Mouse (Mus musculus): ENCODE data around the gene Asphd2.

Gene Asphd2

GRCm38 (mm10) chr5:112389352-112389751, 5.3 kb downstream of the Asphd2 start:
- DNase-seq = peak in 1 of 2 experiments; percentile 42

GRCm38 (mm10) chr5:112385973-112386372, 8.7 kb downstream of the Asphd2 start:
- peak in 1 of 2 experiments; percentile 2 for DNase-seq

DNA sequence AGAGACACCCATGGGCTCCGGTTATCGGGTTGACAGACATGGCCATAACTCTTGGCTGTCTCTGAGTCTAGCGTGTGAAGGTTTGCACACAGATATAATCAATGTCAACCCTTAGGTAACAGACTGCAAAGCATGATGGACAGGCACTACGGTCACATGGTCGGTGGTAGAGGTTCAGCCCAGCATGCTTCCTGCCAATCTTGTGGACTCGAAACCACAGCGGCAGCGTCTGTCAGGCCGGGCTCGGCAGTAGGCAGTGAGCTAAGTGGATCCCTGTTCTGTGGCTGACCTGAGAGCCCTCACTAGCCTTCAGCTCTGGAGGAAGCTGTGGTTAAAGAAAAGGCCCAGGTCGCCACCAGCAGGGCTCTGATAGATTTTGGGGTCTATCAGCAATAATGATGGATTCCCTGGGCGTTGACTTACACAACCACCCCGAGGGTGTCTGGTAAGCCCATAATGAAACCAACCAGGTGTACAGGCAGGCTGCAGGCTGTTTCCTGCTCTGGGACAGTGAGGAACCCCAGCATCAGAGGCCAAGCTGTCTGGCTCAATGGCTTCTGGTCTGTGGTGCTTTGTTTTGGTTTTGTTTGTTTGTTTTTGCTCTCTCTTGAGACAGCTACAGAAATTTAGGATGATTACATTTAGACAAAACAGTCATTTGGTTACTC, 9.7 kb downstream of the Asphd2 start:
- no peak for DNase-seq

- DNase-seq = peak in 1 of 2 experiments; percentile 60
Observed at GRCm38 (mm10) chr5:112382641-112383330, 11.9 kb downstream of the Asphd2 start.

GRCm38 (mm10) chr5:112382042-112382441, 12.6 kb downstream of the Asphd2 start:
- DNase-seq = no peak

DNA sequence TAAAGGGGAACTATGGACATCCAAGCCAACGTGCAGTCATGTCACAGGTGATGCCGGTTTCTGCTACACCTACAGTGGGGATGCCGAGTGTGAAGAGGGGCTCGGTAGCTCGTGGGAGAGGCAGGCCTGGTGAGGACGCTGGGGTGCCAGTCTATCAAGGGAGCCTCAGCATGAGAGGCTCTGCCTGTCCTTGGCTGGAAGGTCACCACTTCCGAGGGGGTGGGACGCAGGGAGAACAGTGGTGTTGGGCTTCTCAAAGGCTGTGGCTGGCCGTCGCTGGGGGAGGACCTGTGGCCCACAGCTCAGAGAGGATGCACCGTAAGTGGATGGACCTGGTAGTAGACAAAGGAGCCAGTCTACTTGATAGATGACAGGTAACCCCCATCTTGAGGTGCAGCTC, 13.5 kb downstream of the Asphd2 start:
- DNase-seq = no peak

DNA sequence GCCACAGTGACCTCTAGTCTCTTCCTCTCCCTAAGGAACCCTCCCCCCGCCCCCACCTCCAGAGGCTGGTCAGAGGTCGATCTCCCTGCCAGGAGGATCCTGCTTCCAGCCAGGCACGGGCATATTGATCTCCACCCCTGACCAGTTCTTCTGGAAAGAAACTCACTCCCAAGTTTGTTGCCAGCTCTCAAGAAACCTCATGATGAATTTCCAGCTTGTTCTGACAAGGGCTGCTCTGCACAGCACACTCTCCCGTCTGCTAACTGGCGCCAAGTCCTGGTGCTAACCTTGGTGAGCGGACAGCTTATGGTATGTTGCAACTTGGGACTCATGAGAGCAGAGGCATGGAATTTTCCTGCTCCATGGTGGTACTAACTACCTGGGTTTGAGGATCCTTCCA, 15.9 kb downstream of the Asphd2 start:
- DNase-seq = no peak

GRCm38 (mm10) chr5:112377380-112377779, 17.3 kb downstream of the Asphd2 start:
- no peak for DNase-seq

DNA sequence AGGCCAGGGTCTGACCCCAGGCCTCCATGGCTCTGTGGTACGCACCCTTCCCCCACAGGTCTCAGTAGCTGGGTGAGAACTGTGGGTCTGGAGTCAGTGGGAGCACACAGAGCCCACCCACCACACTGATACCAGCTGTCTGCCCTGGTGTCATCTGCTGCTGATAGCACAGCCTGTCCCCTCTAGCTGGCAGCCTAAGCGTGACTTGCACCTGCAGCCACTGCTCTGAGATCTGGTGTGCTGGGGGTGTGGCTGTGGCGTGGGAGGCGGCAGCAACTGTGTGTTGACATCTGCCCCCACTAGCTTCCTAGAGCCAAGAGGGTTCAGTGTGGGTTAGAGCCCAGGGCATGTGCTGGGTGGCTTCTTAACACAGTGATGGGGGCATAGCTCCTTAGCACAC, 18.6 kb downstream of the Asphd2 start:
- no peak for DNase-seq

- peak; percentile 89 to 91 for DNase-seq
Observed at GRCm38 (mm10) chr5:112371933-112372332, 22.7 kb downstream of the Asphd2 start.

DNA sequence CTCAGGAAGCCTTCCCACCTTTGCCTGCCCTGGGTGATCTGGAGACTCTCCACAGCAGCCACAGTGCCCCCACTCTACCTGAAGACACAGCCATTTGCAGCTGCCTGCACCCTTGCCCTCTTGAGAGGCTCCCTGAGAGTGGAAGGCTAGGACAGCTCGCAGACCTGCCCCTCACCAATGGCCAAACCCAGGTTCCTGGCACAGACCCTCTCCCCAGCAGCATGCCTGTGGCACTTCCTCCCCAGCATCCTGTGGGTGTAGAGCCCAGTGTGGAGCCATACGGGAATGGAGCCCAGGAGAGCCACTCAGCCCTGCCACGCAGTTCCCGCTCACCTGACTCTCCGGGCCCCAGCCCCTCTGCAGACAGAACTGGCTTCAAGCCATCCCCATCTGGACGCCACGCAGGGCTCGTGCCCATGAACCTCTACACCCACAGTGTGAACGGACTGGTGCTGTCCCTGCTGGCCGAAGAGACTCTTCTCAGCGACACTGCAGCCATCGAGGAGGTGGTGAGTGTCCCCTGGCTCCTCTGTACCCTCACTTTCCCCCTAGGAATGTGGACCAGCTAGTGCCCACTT, 24.3 kb downstream of the Asphd2 start:
- peak in 1 of 2 experiments; percentile 65 for DNase-seq

DNA sequence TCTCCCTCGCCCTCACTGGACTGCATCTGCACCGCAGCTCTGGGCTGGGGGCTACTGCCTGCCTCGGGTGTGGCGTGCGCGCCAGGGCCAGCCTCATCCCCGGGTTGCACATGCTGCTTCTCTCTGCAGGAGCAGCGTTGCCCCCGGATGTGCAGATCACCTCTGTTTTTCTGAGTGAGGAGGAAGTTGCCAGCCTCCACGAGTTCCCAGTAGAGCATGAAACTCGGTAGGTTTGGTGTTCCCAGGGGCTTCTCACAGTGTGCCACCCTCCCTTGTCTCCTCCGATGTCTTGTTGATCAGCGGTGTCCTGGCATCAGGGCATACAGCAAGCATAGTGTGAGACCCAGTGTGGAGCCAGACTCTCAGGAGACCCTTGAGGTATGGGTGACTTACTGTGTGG, 25.3 kb downstream of the Asphd2 start:
- no peak for DNase-seq

- DNase-seq = peak; percentile 92 to 95
Observed at GRCm38 (mm10) chr5:112368666-112369065, 26.0 kb downstream of the Asphd2 start.

DNA sequence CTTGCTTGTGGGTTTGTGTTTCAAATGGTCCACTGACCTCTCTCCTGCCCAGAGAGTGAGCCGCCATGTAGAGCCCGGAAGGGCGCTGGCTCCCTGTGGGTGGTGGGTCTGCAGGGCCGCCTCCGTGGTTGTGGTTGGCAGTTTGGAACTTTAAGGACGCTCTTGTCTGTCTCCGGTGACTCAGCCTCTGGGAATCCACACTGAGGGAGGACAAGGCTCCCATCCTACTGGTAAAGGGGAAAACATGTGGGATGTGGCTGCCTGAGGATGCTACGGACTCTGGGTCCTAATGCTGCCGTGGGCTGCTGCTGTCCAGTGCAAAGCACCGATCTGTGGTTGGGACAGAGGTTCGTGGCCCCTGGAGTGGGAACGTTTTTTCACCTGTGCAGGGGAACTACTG, 26.7 kb downstream of the Asphd2 start:
- no peak for DNase-seq

DNA sequence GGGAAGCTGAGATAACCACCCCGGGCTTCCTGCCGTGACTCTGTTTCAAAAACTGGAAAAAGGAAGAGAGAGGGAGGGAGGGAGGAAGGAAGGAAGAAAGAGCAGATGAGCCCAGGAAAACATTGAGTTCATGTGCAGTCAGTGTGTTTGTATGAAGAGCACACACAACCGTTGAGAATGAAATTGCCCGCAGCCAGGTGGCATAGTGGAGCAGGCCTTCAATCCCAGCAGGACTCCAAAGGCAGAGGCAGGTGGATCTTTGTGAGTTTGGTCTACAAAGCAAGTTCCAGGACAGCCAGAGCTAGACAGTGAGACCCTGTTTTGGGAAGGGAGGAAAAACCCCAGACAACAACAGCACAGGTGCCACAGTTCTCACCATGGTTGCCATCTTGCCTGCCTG, 27.3 kb downstream of the Asphd2 start:
- no peak for DNase-seq

DNA sequence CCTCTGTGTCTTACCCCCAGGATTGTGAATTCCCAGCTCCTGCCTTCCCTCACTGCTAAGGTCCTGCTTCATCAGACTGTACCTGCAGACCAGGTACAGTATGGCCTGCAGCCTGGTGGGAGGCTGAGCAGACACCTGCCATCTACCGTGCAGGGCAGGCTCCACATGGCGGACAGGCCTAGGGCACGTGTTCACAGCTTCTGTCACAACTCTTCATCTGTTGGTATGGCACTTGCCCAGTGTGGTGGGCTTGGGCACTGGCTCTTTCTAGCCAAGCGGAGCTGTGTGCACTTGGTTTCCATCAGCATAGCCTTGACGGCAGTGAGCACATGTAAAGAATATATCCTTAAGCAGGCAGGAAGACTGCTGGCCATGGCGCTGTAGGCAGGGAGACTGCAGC, 27.8 kb downstream of the Asphd2 start:
- DNase-seq = peak in 1 of 2 experiments; percentile 69

DNA sequence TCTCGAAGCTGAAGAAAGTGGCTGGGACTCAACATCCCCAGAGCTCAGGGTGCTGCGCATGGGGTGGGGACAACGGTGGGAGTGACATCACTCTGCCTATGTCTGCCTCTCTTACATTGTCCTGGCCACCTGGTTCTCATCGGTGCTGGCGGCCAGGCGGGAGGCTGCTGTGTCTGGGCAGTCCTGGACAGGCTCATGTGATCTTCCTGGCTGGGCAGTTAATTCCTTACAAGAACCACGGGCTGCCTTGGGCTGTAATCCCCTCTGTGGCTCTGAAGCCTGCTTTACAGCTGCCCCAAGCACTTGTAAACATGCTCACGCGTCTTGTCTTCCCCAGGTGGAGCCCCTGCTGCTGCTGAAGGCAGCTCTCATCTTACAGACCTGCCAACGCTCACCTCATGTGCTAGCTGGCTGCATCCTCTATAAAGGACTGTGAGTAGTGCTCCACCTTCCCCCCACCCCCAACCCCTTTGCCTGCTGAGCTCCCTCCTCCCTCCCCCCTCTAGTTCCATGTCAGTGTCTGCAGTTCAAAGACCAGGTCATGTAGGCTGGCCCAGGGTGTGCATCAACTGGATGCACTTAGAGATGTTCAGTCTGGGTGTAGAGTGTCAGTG, 30.4 kb downstream of the Asphd2 start:
- no peak for DNase-seq

DNA sequence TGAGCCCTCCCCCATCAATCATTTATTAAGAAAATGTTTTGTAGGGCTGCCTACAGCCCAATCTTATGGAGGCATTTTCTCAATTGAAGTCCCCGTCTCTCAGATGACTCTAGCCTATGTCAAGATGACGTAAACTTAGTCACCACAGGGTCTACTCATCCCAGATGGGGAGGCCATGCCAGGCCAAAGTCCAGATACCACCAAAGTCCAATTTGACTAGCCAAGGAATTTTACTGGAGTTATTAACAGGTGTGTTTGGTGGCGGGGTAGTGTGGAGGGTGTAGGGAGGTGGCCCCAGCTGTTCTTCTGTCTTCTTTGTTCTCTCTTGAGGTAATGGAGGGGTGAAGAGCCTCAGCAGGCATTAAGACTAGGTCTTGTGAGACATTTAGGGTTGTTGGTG, 34.6 kb downstream of the Asphd2 start:
- no peak for DNase-seq

DNA sequence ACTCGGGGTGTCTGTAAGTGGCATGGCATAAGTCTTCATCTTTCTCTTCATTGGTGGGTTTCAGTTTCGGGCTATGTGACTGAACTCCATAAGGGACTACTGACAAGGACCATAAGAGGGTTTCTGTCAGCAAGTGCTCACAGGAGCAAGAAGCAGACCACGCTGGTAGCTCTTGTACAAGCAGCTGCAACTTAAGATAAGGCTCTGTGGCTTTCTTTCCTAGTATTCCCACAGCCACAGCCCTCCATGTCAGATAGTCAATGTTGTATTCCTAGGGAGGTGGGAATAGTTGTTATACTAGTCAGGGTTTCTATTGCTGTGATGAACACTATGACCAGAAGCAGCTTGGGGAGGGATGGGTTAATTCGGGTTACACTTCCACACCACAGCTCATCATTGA, 35.1 kb downstream of the Asphd2 start:
- no peak for DNase-seq

DNA sequence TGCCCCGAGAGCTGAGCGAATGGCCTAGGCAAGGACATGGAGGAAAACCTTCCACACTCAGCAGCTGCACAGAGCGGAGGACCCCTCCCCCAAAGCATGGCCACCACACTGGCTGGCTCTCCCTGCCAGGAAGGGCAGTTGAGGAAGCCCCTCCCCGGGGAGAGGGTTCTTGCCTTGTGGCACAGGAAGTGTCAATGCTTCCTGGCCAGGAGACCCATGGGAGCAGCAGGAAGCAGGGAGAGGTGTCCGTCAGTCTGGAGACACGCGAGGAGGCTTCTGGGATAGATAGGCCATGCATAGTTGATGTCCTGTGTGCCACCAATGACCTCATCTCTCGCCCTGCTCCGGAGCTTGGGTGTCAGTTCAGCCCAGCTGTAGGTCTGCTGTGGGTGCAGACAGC, 38.3 kb downstream of the Asphd2 start:
- no peak for DNase-seq

- no peak for DNase-seq
Observed at GRCm38 (mm10) chr5:112355910-112356309, 38.8 kb downstream of the Asphd2 start, which contains the start of gene Gm6583. Gm6583 (minus strand) TSS chr5:112356033.

GRCm38 (mm10) chr5:112355493-112355892, 39.2 kb downstream of the Asphd2 start:
- no peak for DNase-seq

- DNase-seq = peak; percentile 78 to 83
Observed at GRCm38 (mm10) chr5:112349169-112349568, 45.5 kb downstream of the Asphd2 start.

All from cerebellum, postnatal 10 days (tissue).